Mouse (Mus musculus) skeletal muscle tissue, adult 2 months (tissue): Measurements from ENCODE around the gene Spin1.
A peak's percentile ranks its signal among the peaks of the same experiment; 100 is the strongest.

ENCODE experiments used
- DNase-seq: peaks from one replicate; pipeline ENCODE4 v3.0.0-alpha.2; 2012; ENCODE audit warnings: low read depth, low spot score

Spin1 gene

DNA sequence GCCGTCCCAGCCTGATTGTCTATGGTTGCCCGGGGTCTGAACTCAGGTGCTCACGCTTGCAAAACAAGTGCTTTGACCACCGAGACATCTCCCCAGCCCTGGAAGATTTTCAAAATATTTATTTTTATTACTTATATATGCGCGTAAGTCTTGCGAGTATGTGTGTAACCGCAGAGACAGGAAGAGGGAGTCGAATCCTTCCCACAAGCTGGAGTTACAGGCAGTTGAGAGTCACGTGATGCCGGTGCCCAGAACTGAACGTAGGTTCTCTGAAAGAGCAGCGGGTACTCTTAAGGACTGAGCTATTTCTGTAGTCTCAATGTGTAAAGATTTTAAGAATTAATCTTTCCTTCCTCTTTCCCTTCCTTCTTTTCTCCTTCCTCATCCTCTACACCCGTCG is 93.2 kb downstream of the Spin1 start:
- DNase-seq = no peak

- DNase-seq = no peak
Observed at GRCm38 (mm10) chr13:51197699-51198098, 97.0 kb downstream of the Spin1 start.

- DNase-seq = peak; percentile 79
Observed at GRCm38 (mm10) chr13:51198186-51198585, 97.5 kb downstream of the Spin1 start.
